In the genomic region with DNA sequence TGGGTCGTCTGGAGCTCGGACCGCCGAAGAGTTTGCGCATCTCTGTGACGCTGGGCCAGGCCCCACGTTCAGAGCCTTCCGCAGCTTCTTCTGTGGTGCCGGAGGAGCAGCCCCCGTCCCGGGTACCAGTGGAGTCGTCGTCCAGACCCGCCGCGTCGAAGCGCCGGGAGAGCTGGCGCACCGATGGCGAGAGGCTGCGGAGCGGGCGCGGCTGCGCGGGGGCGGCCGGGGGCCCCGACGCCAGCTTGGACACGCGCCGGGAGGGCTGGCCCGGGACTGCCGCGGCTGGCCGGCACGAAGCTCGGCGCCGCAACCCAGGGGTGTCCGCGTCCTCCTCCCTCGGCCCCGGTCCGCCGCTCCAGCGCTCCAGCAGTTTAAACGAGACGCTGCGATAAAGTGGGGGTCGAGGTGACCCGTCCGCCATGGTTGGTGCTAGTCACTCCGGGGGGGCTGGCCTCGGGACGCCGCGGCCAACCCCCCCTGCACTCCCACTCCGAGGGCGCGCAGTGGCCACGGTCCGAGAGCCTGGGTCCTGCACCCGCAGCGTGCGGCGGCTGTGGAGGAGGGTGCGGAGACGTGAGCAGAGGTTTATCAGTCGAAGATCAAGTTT, we compare ENCODE assay signal across 9 mouse cellular contexts. TPM values are rescaled to one million over a fixed set of nuclear protein-coding genes. Genes with fewer than 3 reads are reported as not detected.
DNase-seq lines count a peak whose midpoint lies in the region; ATAC-seq and TF ChIP-seq lines count a peak whose summit lies in the region.
"Had no signal": no experiment of that assay in that cellular context is flagged by ENCODE, and none has a peak within 500 bp of the region (broad histone marks: within the 10 kb centered on the region; RNA-seq: fewer than 3 reads in every experiment).

No protein-coding gene starts in this region.

- no peak for DNase-seq in kidney, postnatal 0 days (ENCODE audit: low spot score)
- no peak for DNase-seq in left cerebral cortex, adult 18-20 months (ENCODE audit: low spot score in 2 of 2)
- DNase-seq in cerebellum, adult 9-11 months: no peak

- peaks cover 15% of the 10 kb centered on the region for H3K4me1 ChIP-seq in erythroblast, embryonic 14.5 days (ENCODE audit: control insufficient read depth)
- peaks cover 54% of the 10 kb centered on the region for H3K4me1 ChIP-seq in E14TG2a.4 (replicated peaks; ENCODE audit: low read depth, low read length)
- peaks cover 49% of the 10 kb centered on the region for H3K4me1 ChIP-seq in forebrain, embryonic 16.5 days (replicated peaks; ENCODE audit: control insufficient read depth, insufficient read depth, low read length)
- peaks cover 43% of the 10 kb centered on the region for H3K4me1 ChIP-seq in kidney, postnatal 0 days (replicated peaks; ENCODE audit: insufficient read depth, low read length)

- peaks cover 82% of the 10 kb centered on the region for H3K27me3 ChIP-seq in erythroblast, embryonic 14.5 days (ENCODE audit: control insufficient read depth)
- H3K27me3 ChIP-seq in E14TG2a.4 (ENCODE audit: insufficient read depth, low read length): peaks cover 54% of the 10 kb centered on the region
- H3K27me3 ChIP-seq in forebrain, embryonic 16.5 days (replicated peaks; ENCODE audit: control insufficient read depth, insufficient read depth, low read length): peaks cover 4% of the 10 kb centered on the region; the same call in 1 of the 2 replicates
- H3K27me3 ChIP-seq in kidney, postnatal 0 days (ENCODE audit: insufficient read depth, low read length): no peaks in the 10 kb centered on the region
- no peaks in the 10 kb centered on the region for H3K27me3 ChIP-seq in myocyte (ENCODE audit: control insufficient read depth, insufficient read depth, insufficient read length)

- H3K4me3 ChIP-seq in erythroblast, embryonic 14.5 days (replicated peaks): peak overlapping the region; percentile 46
- peak overlapping the region; percentile 88 for H3K4me3 ChIP-seq in E14TG2a.4 (replicated peaks; ENCODE audit: low read length)
- peak overlapping the region; percentile 59 for H3K4me3 ChIP-seq in forebrain, embryonic 16.5 days (replicated peaks; ENCODE audit: low read length)
- H3K4me3 ChIP-seq in kidney, postnatal 0 days (replicated peaks; ENCODE audit: low read depth, low read length): peak overlapping the region; percentile 75
- H3K4me3 ChIP-seq in myocyte: peak overlapping the region; percentile 75

- H3K9ac ChIP-seq in forebrain, embryonic 16.5 days (replicated peaks; ENCODE audit: low read depth, low read length): peak overlapping the region; percentile 70
- peak overlapping the region; percentile 90 for H3K9ac ChIP-seq in kidney, postnatal 0 days (ENCODE audit: low read depth, low read length)

- H3K9me3 ChIP-seq in erythroblast, embryonic 14.5 days (ENCODE audit: control insufficient read depth, low read length): peaks cover 4% of the 10 kb centered on the region; the same call in 1 of the 2 replicates
- H3K9me3 ChIP-seq in E14TG2a.4 (ENCODE audit: low read length): no peaks in the 10 kb centered on the region
- H3K9me3 ChIP-seq in forebrain, embryonic 16.5 days (ENCODE audit: control insufficient read depth, low read length): no peaks in the 10 kb centered on the region
- no peaks in the 10 kb centered on the region for H3K9me3 ChIP-seq in kidney, postnatal 0 days (replicated peaks; ENCODE audit: low read length)

- under 1% methylated on average over 72 of the region's 73 CpGs for WGBS in forebrain, embryonic 16.5 days
- under 1% methylated on average over 51 of the region's 73 CpGs for whole genome bisulfite sequencing in kidney, postnatal 0 days

- peaks cover 45% of the 10 kb centered on the region for H3K79me2 ChIP-seq in myocyte (ENCODE audit: control insufficient read depth, insufficient read depth)

- H3ac ChIP-seq in myocyte (ENCODE audit: control insufficient read depth, insufficient read length): peak overlapping the region; percentile 94

- no peak for TF ChIP-seq CTCF in E14TG2a.4 (conservative IDR thresholded peaks at IDR 0.05; ENCODE audit: low read length)
- TF ChIP-seq CTCF in kidney, postnatal 0 days (IDR thresholded peaks at IDR 0.05; ENCODE audit: low read depth): no peak

- peak overlapping the region; percentile 76 for H3K27ac ChIP-seq in forebrain, embryonic 16.5 days (ENCODE audit: low read length)
- peak overlapping the region; percentile 97 for H3K27ac ChIP-seq in kidney, postnatal 0 days

- peak overlapping the region; percentile 86 for H3K4me2 ChIP-seq in forebrain, embryonic 16.5 days (ENCODE audit: low read length)
- H3K4me2 ChIP-seq in kidney, postnatal 0 days (ENCODE audit: low read length): peak overlapping the region; percentile 87
- peak overlapping the region; percentile 95 for H3K4me2 ChIP-seq in myocyte (ENCODE audit: low read depth)

- TF ChIP-seq POLR2A in myocyte (IDR thresholded peaks at IDR 0.05; ENCODE audit: insufficient read length, low read depth): peak; percentile 54

- H3K36me3 ChIP-seq in erythroblast, embryonic 14.5 days (ENCODE audit: control insufficient read depth): no peaks in the 10 kb centered on the region; the same call in 1 of the 2 replicates
- H3K36me3 ChIP-seq in E14TG2a.4 (ENCODE audit: insufficient read depth, low read length) (peaks cover 40% of the 10 kb centered on the region), myocyte (ENCODE audit: control insufficient read depth, insufficient read depth) (no peaks in the 10 kb centered on the region)
- no peaks in the 10 kb centered on the region for H3K36me3 ChIP-seq in forebrain, embryonic 16.5 days (ENCODE audit: control insufficient read depth, insufficient read depth)
- H3K36me3 ChIP-seq in kidney, postnatal 0 days (ENCODE audit: insufficient read depth, low read length): peaks cover 3% of the 10 kb centered on the region; the same call in 1 of the 2 replicates

- ATAC-seq in erythroblast, adult 5-6 weeks (replicated peaks; ENCODE audit: low FRiP score, poor library complexity, severe bottlenecking): no peak
- ATAC-seq in forebrain, embryonic 16.5 days: peak; percentile 7; the same call in 1 of the 2 replicates
- ATAC-seq in kidney, postnatal 0 days (replicated peaks; ENCODE audit: low FRiP score, low read depth): peak; percentile 11; the same call in 1 of the 2 replicates

TF ChIP-seq in myocyte, 11 proteins besides CTCF, POLR2A, EP300 and RAD21:
- no peak for TF ChIP-seq MAX (IDR thresholded peaks at IDR 0.05; ENCODE audit: low read depth)
- TF ChIP-seq SRF (IDR thresholded peaks at IDR 0.05; ENCODE audit: control insufficient read depth, insufficient read length, low read depth): no peak
- peak in 1 of 3 experiments; percentile 22 for TF ChIP-seq MYOD1 (IDR thresholded peaks at IDR 0.05; ENCODE audit: control insufficient read depth in 1 of 3, insufficient read length in 2 of 3, low read depth in 2 of 3)
- no peak for TF ChIP-seq MYOG (IDR thresholded peaks at IDR 0.05; ENCODE audit: control insufficient read depth in 1 of 3, insufficient read depth in 1 of 3, insufficient read length in 2 of 3, low read depth in 2 of 3)
- TF ChIP-seq TCF12 (IDR thresholded peaks at IDR 0.05; ENCODE audit: insufficient read depth, poor library complexity, severe bottlenecking): no peak
- TF ChIP-seq CEBPB (IDR thresholded peaks at IDR 0.05; ENCODE audit: insufficient read depth, poor library complexity, severe bottlenecking): no peak

RNA-seq across cellular contexts. Expression of a gene that starts 0.5 kb away (rescaled TPM):
- 0.02 TPM in 2 replicates for polyA plus RNA-seq in erythroblast, embryonic 14.5 days (2012)
- 0.58 TPM in 1 of 2 replicates, not detected in the other for total RNA-seq in erythroblast, adult 5-6 weeks (2015; ENCODE audit: low replicate concordance)
- total RNA-seq in erythroblast, adult 5-6 weeks (2017; ENCODE audit: low replicate concordance): not detected in 2 replicates
- 8.5 and 10.2 TPM in 2 replicates for polyA plus RNA-seq in forebrain, embryonic 16.5 days (2015; fragmentation: Nextera tagmentation; extraction: Ambion mirVana)
- polyA plus RNA-seq in kidney, postnatal 0 days (2015; fragmentation: Nextera tagmentation; extraction: Ambion mirVana): 7.8 and 8.1 TPM in 2 replicates
- 24.7 TPM for polyA plus RNA-seq in myocyte (2012; fragmentation: generic; extraction: Trizol)
- 100 to 1,000 TPM; 136 to 141 TPM for total RNA-seq in left cerebral cortex, adult 18-20 months (2021)

RNA-seq across cellular contexts. Expression of a gene that starts 43.0 kb away (rescaled TPM):
- 0.09 and 0.16 TPM in 2 replicates for polyA plus RNA-seq in erythroblast, embryonic 14.5 days (2012)
- total RNA-seq in erythroblast, adult 5-6 weeks (2015; ENCODE audit: low replicate concordance): 3.3 and 6.1 TPM in 2 replicates
- 0.42 and 0.94 TPM in 2 replicates for total RNA-seq in erythroblast, adult 5-6 weeks (2017; ENCODE audit: low replicate concordance)
- polyA plus RNA-seq in forebrain, embryonic 16.5 days (2015; fragmentation: Nextera tagmentation; extraction: Ambion mirVana): 2.6 and 2.9 TPM in 2 replicates
- 4.8 and 5.0 TPM in 2 replicates for polyA plus RNA-seq in kidney, postnatal 0 days (2015; fragmentation: Nextera tagmentation; extraction: Ambion mirVana)
- polyA plus RNA-seq in myocyte (2012; fragmentation: generic; extraction: Trizol): 0.13 TPM
- total RNA-seq in left cerebral cortex, adult 18-20 months (2021): 1 to 10 TPM; 2.6 to 3.0 TPM
- total RNA-seq: hematopoietic stem cell, adult 5-6 weeks had no signal
